Comparison of ENCODE assay signal across 13 mouse cellular contexts in genomic region chr1:191307766-191308455, GRCm38 (mm10). TPM values are rescaled to one million over a fixed set of nuclear protein-coding genes. Genes with fewer than 3 reads are reported as not detected.
DNase-seq lines count a peak whose midpoint lies in the region; ATAC-seq and TF ChIP-seq lines count a peak whose summit lies in the region.
"Had no signal": no experiment of that assay in that cellular context is flagged by ENCODE, and none has a peak within 500 bp of the region (broad histone marks: within the 10 kb centered on the region; RNA-seq: fewer than 3 reads in every experiment).

No protein-coding gene starts in this region.

- WGBS in cerebellum, adult 2 months = 76% methylated on average over 9 of the region's 9 CpGs
- 94% methylated on average over 9 of the region's 9 CpGs for WGBS in liver, adult 2 months
- WGBS in liver, embryonic 12.5 days (ENCODE audit: insufficient replicate concordance) = 72% methylated on average over 9 of the region's 9 CpGs

- TF ChIP-seq POLR2A in cerebellum, adult 2 months (IDR thresholded peaks at IDR 0.05; ENCODE audit: borderline replicate concordance, insufficient read depth, low read length) = no peak
- TF ChIP-seq POLR2A in liver, adult 2 months (IDR thresholded peaks at IDR 0.05; ENCODE audit: extremely low read depth, insufficient read depth, low read length) = no peak
- TF ChIP-seq POLR2A in bone marrow macrophage, adult 2 months (IDR thresholded peaks at IDR 0.05; ENCODE audit: borderline replicate concordance, low read depth, low read length) = no peak

- H3K4me3 ChIP-seq in cerebellum, adult 2 months (replicated peaks; ENCODE audit: insufficient read depth, low read depth, low read length) = no peak overlapping the region
- no peak overlapping the region for H3K4me3 ChIP-seq in liver, adult 2 months (ENCODE audit: insufficient read depth, low read depth, low read length)
- no peak overlapping the region for H3K4me3 ChIP-seq in liver, embryonic 12.5 days
- H3K4me3 ChIP-seq in bone marrow macrophage, adult 2 months (ENCODE audit: insufficient read depth, low read length) = no peak overlapping the region
- H3K4me3 ChIP-seq: stomach, embryonic 15.5 days had no signal

- no peaks in the 10 kb centered on the region for H3K27me3 ChIP-seq in cerebellum, adult 2 months (ENCODE audit: control insufficient read depth, insufficient read depth, low read length)
- no peaks in the 10 kb centered on the region for H3K27me3 ChIP-seq in liver, adult 2 months (ENCODE audit: control insufficient read depth, insufficient read depth, low read length)
- no peaks in the 10 kb centered on the region for H3K27me3 ChIP-seq in liver, embryonic 12.5 days (replicated peaks)
- H3K27me3 ChIP-seq: stomach, embryonic 15.5 days had no signal

- no peak for DNase-seq in cerebellum, adult 2 months
- no peak for DNase-seq in liver, adult 2 months (ENCODE audit: extremely low read depth, low read depth, low spot score)
- peak; percentile 41 for DNase-seq in A20 (ENCODE audit: low read depth, low spot score)
- DNase-seq in layer of hippocampus, postnatal 10 days (ENCODE audit: low spot score in 2 of 2) = no peak
- DNase-seq in cerebellum, adult 11-12 months = no peak
- DNase-seq: adrenal gland, adult 2 months; heart, adult 11 months; right cerebral cortex, postnatal 4 days had no signal

- no peak overlapping the region for H3K27ac ChIP-seq in cerebellum, adult 2 months (ENCODE audit: insufficient read depth, low read length)
- H3K27ac ChIP-seq in liver, adult 2 months (replicated peaks; ENCODE audit: insufficient read depth, low read depth, low read length) = no peak overlapping the region
- no peak overlapping the region for H3K27ac ChIP-seq in liver, embryonic 12.5 days
- no peak overlapping the region for H3K27ac ChIP-seq in bone marrow macrophage, adult 2 months (ENCODE audit: insufficient read depth, low read depth, low read length)
- H3K27ac ChIP-seq: stomach, embryonic 15.5 days had no signal

- no peaks in the 10 kb centered on the region for H3K79me2 ChIP-seq in liver, adult 2 months (ENCODE audit: control insufficient read depth, insufficient read depth, low read length)

- no peaks in the 10 kb centered on the region for H3K36me3 ChIP-seq in liver, adult 2 months (ENCODE audit: control insufficient read depth, insufficient read depth, low read length)
- peaks cover 19% of the 10 kb centered on the region for H3K36me3 ChIP-seq in liver, embryonic 12.5 days

- no peak for ATAC-seq in cerebellum, adult (ENCODE audit: insufficient number of reproducible peaks, low FRiP score, low TSS enrichment)
- ATAC-seq in liver, embryonic 12.5 days = no peak
- ATAC-seq: inflammation-experienced regulatory T-cells, adult 6 months had no signal

- peaks cover under 1% of the 10 kb centered on the region; the same call in 1 of the 2 replicates for H3K4me1 ChIP-seq in cerebellum, adult 2 months (ENCODE audit: control insufficient read depth, insufficient read depth, low read length)
- H3K4me1 ChIP-seq in liver, adult 2 months (ENCODE audit: control insufficient read depth, insufficient read depth, low read length) = peaks cover 6% of the 10 kb centered on the region; the same call in 1 of the 2 replicates
- peaks cover 2% of the 10 kb centered on the region; the same call in 1 of the 2 replicates for H3K4me1 ChIP-seq in liver, embryonic 12.5 days
- H3K4me1 ChIP-seq in bone marrow macrophage, adult 2 months (ENCODE audit: control insufficient read depth, insufficient read depth, low read length) = peaks cover 2% of the 10 kb centered on the region; the same call in 1 of the 2 replicates
- H3K4me1 ChIP-seq: stomach, embryonic 15.5 days had no signal

- H3K9me3 ChIP-seq in liver, embryonic 12.5 days (replicated peaks) = no peaks in the 10 kb centered on the region; the same call in 1 of the 2 replicates
- H3K9me3 ChIP-seq: stomach, embryonic 15.5 days had no signal

- H3K9ac ChIP-seq in liver, adult 2 months (ENCODE audit: low read depth, low read length) = no peak overlapping the region
- H3K9ac ChIP-seq in liver, embryonic 12.5 days = no peak overlapping the region
- H3K9ac ChIP-seq: stomach, embryonic 15.5 days had no signal

- H3K4me2 ChIP-seq in liver, embryonic 12.5 days = no peak overlapping the region
- H3K4me2 ChIP-seq: stomach, embryonic 15.5 days had no signal

- TF ChIP-seq CTCF in cerebellum, adult 2 months (IDR thresholded peaks at IDR 0.05; ENCODE audit: borderline replicate concordance, insufficient read depth, low read depth, low read length) = peak; percentile 34; the same call in 1 of the 2 replicates
- TF ChIP-seq CTCF in liver, adult 2 months (IDR thresholded peaks at IDR 0.05; ENCODE audit: low read depth, low read length) = peak; percentile 45; the same call in 1 of the 2 replicates
- peak; percentile 33; the same call in 1 of the 2 replicates for TF ChIP-seq CTCF in bone marrow macrophage, adult 2 months (IDR thresholded peaks at IDR 0.05; ENCODE audit: low read depth, low read length)

RNA-seq across cellular contexts. Expression of gene Nenf, which starts 10.1 kb away (rescaled TPM):
- polyA plus RNA-seq in cerebellum, adult 2 months (2012; rRNA removed) = 150 and 156 TPM in 2 replicates
- 21.0 and 24.3 TPM in 2 replicates for total RNA-seq in liver, adult 2 months (2014; rRNA removed)
- 22.2 and 31.5 TPM in 2 replicates for polyA plus RNA-seq in liver, adult 2 months (2012; rRNA removed)
- polyA plus RNA-seq in liver, embryonic 12.5 days (2016; fragmentation: Nextera tagmentation; extraction: Ambion mirVana) = 37.1 and 39.7 TPM in 2 replicates
- polyA plus RNA-seq in bone marrow macrophage, adult 2 months (2012; ENCODE audit: insufficient read depth, insufficient read length, missing spikeins) = 43.9 and 46.5 TPM in 2 replicates
- 10 to 100 TPM; 74.6 to 89.2 TPM for total RNA-seq in layer of hippocampus, postnatal 10 days (2021)

RNA-seq across cellular contexts. Expression of gene Tmem206, which starts 17.8 kb away (rescaled TPM):
- 11.5 and 13.4 TPM in 2 replicates for polyA plus RNA-seq in cerebellum, adult 2 months (2012; rRNA removed)
- 1.0 and 1.9 TPM in 2 replicates for total RNA-seq in liver, adult 2 months (2014; rRNA removed)
- 1.4 and 1.5 TPM in 2 replicates for polyA plus RNA-seq in liver, adult 2 months (2012; rRNA removed)
- 9.8 and 10.5 TPM in 2 replicates for polyA plus RNA-seq in liver, embryonic 12.5 days (2016; fragmentation: Nextera tagmentation; extraction: Ambion mirVana)
- polyA plus RNA-seq in bone marrow macrophage, adult 2 months (2012; ENCODE audit: insufficient read depth, insufficient read length, missing spikeins) = 35.0 and 37.6 TPM in 2 replicates
- total RNA-seq in layer of hippocampus, postnatal 10 days (2021) = 10 to 100 TPM; 12.1 to 12.8 TPM
